ENCODE assay signal across 8 mouse cellular contexts in genomic region chr11:85841211-85841681, GRCm38 (mm10). TPM values are rescaled to one million over a fixed set of nuclear protein-coding genes. Genes with fewer than 3 reads are reported as not detected.
DNase-seq lines count a peak whose midpoint lies in the region; TF ChIP-seq lines count a peak whose summit lies in the region.

No protein-coding gene starts in this region.

- H3K36me3 ChIP-seq in heart, embryonic 10.5 days = peaks cover 9% of the 10 kb centered on the region
- H3K36me3 ChIP-seq in thymus, adult 2 months (ENCODE audit: control insufficient read depth, insufficient read depth, low read length) = no peaks in the 10 kb centered on the region

- intact Hi-C loops in heart, postnatal 14 days (cut with DNase I) = no loop called here

- TF ChIP-seq CTCF in thymus, adult 2 months (IDR thresholded peaks at IDR 0.05; ENCODE audit: borderline replicate concordance, control insufficient read depth, extremely low read depth, insufficient read depth, low read length, poor library complexity) = no peak

- WGBS in heart, embryonic 10.5 days = 13% methylated on average over 8 of the region's 8 CpGs
- 15% methylated on average over 8 of the region's 8 CpGs for WGBS in thymus, adult 2 months

- DNase-seq in heart, embryonic 10.5 days (ENCODE audit: low spot score) = no peak
- no peak for DNase-seq in heart, postnatal 14 days
- peak; percentile 66 for DNase-seq in R1 (ENCODE audit: low read depth, low spot score)
- peak; percentile 6 for DNase-seq in heart, postnatal 4 days
- DNase-seq in lung, postnatal 4 days = peak; percentile 48 to 49
- DNase-seq in thymus, adult 2 months = no peak
- no peak for DNase-seq in right cerebral cortex, postnatal 14 days
- no peak for DNase-seq in right cerebral cortex, postnatal 25 days

- H3K4me3 ChIP-seq in heart, embryonic 10.5 days = peak overlapping the region; percentile 72
- H3K4me3 ChIP-seq in thymus, adult 2 months (ENCODE audit: control insufficient read depth, insufficient read depth, low read length) = no peak overlapping the region

- no peaks in the 10 kb centered on the region for H3K9me3 ChIP-seq in heart, embryonic 10.5 days

- H3K27ac ChIP-seq in heart, embryonic 10.5 days = no peak overlapping the region; the same call in 1 of the 2 replicates
- H3K27ac ChIP-seq in thymus, adult 2 months (ENCODE audit: control insufficient read depth, insufficient read depth, low read length) = no peak overlapping the region

- H3K4me1 ChIP-seq in heart, embryonic 10.5 days = peaks cover 63% of the 10 kb centered on the region
- peaks cover 7% of the 10 kb centered on the region; the same call in 1 of the 2 replicates for H3K4me1 ChIP-seq in thymus, adult 2 months (replicated peaks; ENCODE audit: control insufficient read depth, insufficient read depth, low read length)

- H3K27me3 ChIP-seq in heart, embryonic 10.5 days (ENCODE audit: insufficient read depth, poor library complexity, severe bottlenecking) = peaks cover 85% of the 10 kb centered on the region
- H3K27me3 ChIP-seq in thymus, adult 2 months (ENCODE audit: control insufficient read depth, insufficient read depth, low read length) = peaks cover 54% of the 10 kb centered on the region

- TF ChIP-seq POLR2A in thymus, adult 2 months (IDR thresholded peaks at IDR 0.05; ENCODE audit: control insufficient read depth, extremely low read depth, insufficient read depth, low read length, poor library complexity) = no peak

RNA-seq across cellular contexts. Expression of gene Gm11444, which starts 8.9 kb away (rescaled TPM):
- not detected in 2 replicates for polyA plus RNA-seq in heart, embryonic 10.5 days (2016; fragmentation: Nextera tagmentation; extraction: Ambion mirVana)
- not detected for total RNA-seq in heart, postnatal 14 days (2021)
- total RNA-seq in heart, postnatal 4 days (2021) = not detected
- not detected in 2 replicates for polyA plus RNA-seq in thymus, adult 2 months (2012; rRNA removed)

RNA-seq across cellular contexts. Expression of gene Tbx2, which starts 8.9 kb away (rescaled TPM):
- 2.5 and 7.6 TPM in 2 replicates for polyA plus RNA-seq in heart, embryonic 10.5 days (2016; fragmentation: Nextera tagmentation; extraction: Ambion mirVana)
- 10 to 100 TPM; 11.8 to 14.5 TPM for total RNA-seq in heart, postnatal 14 days (2021)
- 10 to 100 TPM; 11.3 to 11.5 TPM for total RNA-seq in heart, postnatal 4 days (2021)
- 2.7 and 3.5 TPM in 2 replicates for polyA plus RNA-seq in thymus, adult 2 months (2012; rRNA removed)

RNA-seq across cellular contexts. Expression of gene Tbx4, which starts 45.0 kb away (rescaled TPM):
- 0.80 and 4.1 TPM in 2 replicates for polyA plus RNA-seq in heart, embryonic 10.5 days (2016; fragmentation: Nextera tagmentation; extraction: Ambion mirVana)
- total RNA-seq in heart, postnatal 14 days (2021) = under 1 TPM in 1 of 2 experiments, not detected in 1; 0.14 TPM
- total RNA-seq in heart, postnatal 4 days (2021) = under 1 TPM in 1 of 2 experiments, not detected in 1; 0.09 TPM
- polyA plus RNA-seq in thymus, adult 2 months (2012; rRNA removed) = 0.06 and 0.08 TPM in 2 replicates

Comparison
In these comparisons a context has a peak if more than half of its experiments do, and no peak if none do; other contexts are left out.
1. DNase-seq: peak in R1 (single experiment), heart, postnatal 4 days (single experiment) and lung, postnatal 4 days (2 of 2); none in heart, embryonic 10.5 days (single experiment), heart, postnatal 14 days (0 of 2), thymus, adult 2 months (single experiment), right cerebral cortex, postnatal 14 days (single experiment) and right cerebral cortex, postnatal 25 days (single experiment).